In genomic region chr4:129227985-129228381, GRCm38 (mm10) we compare ENCODE assay signal across 11 mouse cellular contexts. TPM values are rescaled to one million over a fixed set of nuclear protein-coding genes. Genes with fewer than 3 reads are reported as not detected.
DNase-seq lines count a peak whose midpoint lies in the region; ATAC-seq and TF ChIP-seq lines count a peak whose summit lies in the region.
"Had no signal": no experiment of that assay in that cellular context is flagged by ENCODE, and none has a peak within 500 bp of the region (broad histone marks: within the 10 kb centered on the region; RNA-seq: fewer than 3 reads in every experiment).

No protein-coding gene starts in this region.

- WGBS in forebrain, embryonic 15.5 days, result 11% methylated on average over 8 of the region's 8 CpGs
- WGBS in limb, embryonic 14.5 days, result 17% methylated on average over 8 of the region's 8 CpGs

- no peak for TF ChIP-seq CTCF in E14TG2a.4 (conservative IDR thresholded peaks at IDR 0.05; ENCODE audit: low read length)

- no peaks in the 10 kb centered on the region for H3K27me3 ChIP-seq in E14TG2a.4 (ENCODE audit: insufficient read depth, low read length)
- no peaks in the 10 kb centered on the region; the same call in 1 of the 2 replicates for H3K27me3 ChIP-seq in forebrain, embryonic 15.5 days
- H3K27me3 ChIP-seq in limb, embryonic 14.5 days (ENCODE audit: control insufficient read depth, insufficient read depth, low read length), result no peaks in the 10 kb centered on the region

- peak overlapping the region; percentile 79 for H3K4me3 ChIP-seq in E14TG2a.4 (replicated peaks; ENCODE audit: low read length)
- H3K4me3 ChIP-seq in forebrain, embryonic 15.5 days, result peak overlapping the region; percentile 44
- peak overlapping the region; percentile 24; the same call in 1 of the 2 replicates for H3K4me3 ChIP-seq in limb, embryonic 14.5 days (replicated peaks; ENCODE audit: low read length)
- H3K4me3 ChIP-seq: megakaryocyte, embryonic 14.5 days had no signal

- no peaks in the 10 kb centered on the region for H3K9me3 ChIP-seq in E14TG2a.4 (ENCODE audit: low read length)
- no peaks in the 10 kb centered on the region for H3K9me3 ChIP-seq in forebrain, embryonic 15.5 days
- H3K9me3 ChIP-seq in limb, embryonic 14.5 days (ENCODE audit: control insufficient read depth, low read length), result no peaks in the 10 kb centered on the region

- H3K36me3 ChIP-seq in E14TG2a.4 (ENCODE audit: insufficient read depth, low read length), result peaks cover 37% of the 10 kb centered on the region
- no peaks in the 10 kb centered on the region for H3K36me3 ChIP-seq in forebrain, embryonic 15.5 days
- H3K36me3 ChIP-seq in limb, embryonic 14.5 days (ENCODE audit: control insufficient read depth, insufficient read depth, low read length), result peaks cover 22% of the 10 kb centered on the region

- no peak for TF ChIP-seq POLR2A in limb, embryonic 14.5 days (IDR thresholded peaks at IDR 0.05; ENCODE audit: borderline replicate concordance, extremely low read depth, insufficient read depth, insufficient read length)

- peak; percentile 51 for DNase-seq in cerebellum, adult 11 months
- no peak for DNase-seq in cerebellum, adult 9-10 months
- no peak for DNase-seq in limb, embryonic 14.5 days (ENCODE audit: low spot score)
- DNase-seq in layer of hippocampus, postnatal 36 days, result no peak
- no peak for DNase-seq in testis, postnatal 10 days (ENCODE audit: low spot score)
- DNase-seq in thymus, postnatal 10 days (ENCODE audit: low spot score in 2 of 2), result no peak
- DNase-seq: adrenal gland, adult 8-10 months; gastrocnemius, postnatal 36 days had no signal

- H3K4me1 ChIP-seq in E14TG2a.4 (replicated peaks; ENCODE audit: low read depth, low read length), result peaks cover 98% of the 10 kb centered on the region
- H3K4me1 ChIP-seq in forebrain, embryonic 15.5 days, result peaks cover 36% of the 10 kb centered on the region
- peaks cover 38% of the 10 kb centered on the region for H3K4me1 ChIP-seq in limb, embryonic 14.5 days (ENCODE audit: control insufficient read depth, insufficient read depth, low read length)

- ATAC-seq in forebrain, embryonic 15.5 days (replicated peaks), result peak; percentile 30
- ATAC-seq in limb, embryonic 14.5 days (ENCODE audit: low FRiP score, low read depth), result no peak

- H3K4me2 ChIP-seq in forebrain, embryonic 15.5 days (replicated peaks), result peak overlapping the region; percentile 55
- peak overlapping the region; percentile 46 for H3K4me2 ChIP-seq in limb, embryonic 14.5 days (replicated peaks; ENCODE audit: low read depth, low read length, severe bottlenecking)

- peak overlapping the region; percentile 46 for H3K27ac ChIP-seq in forebrain, embryonic 15.5 days (replicated peaks)
- H3K27ac ChIP-seq in limb, embryonic 14.5 days (replicated peaks; ENCODE audit: low read depth, low read length), result no peak overlapping the region

- peak overlapping the region; percentile 47 for H3K9ac ChIP-seq in forebrain, embryonic 15.5 days (replicated peaks)
- H3K9ac ChIP-seq in limb, embryonic 14.5 days (ENCODE audit: low read depth, low read length, severe bottlenecking), result no peak overlapping the region

RNA-seq across cellular contexts. Expression of gene C77080, which starts 33.2 kb away (rescaled TPM):
- 4.1 and 4.5 TPM in 2 replicates for polyA plus RNA-seq in forebrain, embryonic 15.5 days (2015; fragmentation: Nextera tagmentation; extraction: Ambion mirVana)
- polyA plus RNA-seq in limb, embryonic 14.5 days (2012; rRNA removed), result 17.1 and 22.5 TPM in 2 replicates
- 7.6 and 9.2 TPM in 2 replicates for polyA plus RNA-seq in limb, embryonic 14.5 days (2014; fragmentation: Nextera tagmentation; extraction: Ambion mirVana)
- total RNA-seq in layer of hippocampus, postnatal 36 days (2021), result 1 to 10 TPM; 5.8 TPM

RNA-seq across cellular contexts. Expression of gene Yars, which starts 38.4 kb away (rescaled TPM):
- 106 and 115 TPM in 2 replicates for polyA plus RNA-seq in forebrain, embryonic 15.5 days (2015; fragmentation: Nextera tagmentation; extraction: Ambion mirVana)
- 37.7 and 50.3 TPM in 2 replicates for polyA plus RNA-seq in limb, embryonic 14.5 days (2012; rRNA removed)
- polyA plus RNA-seq in limb, embryonic 14.5 days (2014; fragmentation: Nextera tagmentation; extraction: Ambion mirVana), result 78.7 and 79.5 TPM in 2 replicates
- total RNA-seq in layer of hippocampus, postnatal 36 days (2021), result 10 to 100 TPM; 84.4 to 95.9 TPM

RNA-seq across cellular contexts. Expression of gene S100pbp, which starts 38.5 kb away (rescaled TPM):
- polyA plus RNA-seq in forebrain, embryonic 15.5 days (2015; fragmentation: Nextera tagmentation; extraction: Ambion mirVana), result 15.3 and 17.2 TPM in 2 replicates
- polyA plus RNA-seq in limb, embryonic 14.5 days (2012; rRNA removed), result 59.9 and 67.7 TPM in 2 replicates
- 14.9 and 19.9 TPM in 2 replicates for polyA plus RNA-seq in limb, embryonic 14.5 days (2014; fragmentation: Nextera tagmentation; extraction: Ambion mirVana)
- 10 to 100 TPM; 31.8 to 34.8 TPM for total RNA-seq in layer of hippocampus, postnatal 36 days (2021)

RNA-seq across cellular contexts. Expression of gene Sync, which starts 59.4 kb away (rescaled TPM):
- 0.13 and 0.36 TPM in 2 replicates for polyA plus RNA-seq in forebrain, embryonic 15.5 days (2015; fragmentation: Nextera tagmentation; extraction: Ambion mirVana)
- 3.9 and 5.3 TPM in 2 replicates for polyA plus RNA-seq in limb, embryonic 14.5 days (2012; rRNA removed)
- polyA plus RNA-seq in limb, embryonic 14.5 days (2014; fragmentation: Nextera tagmentation; extraction: Ambion mirVana), result 4.6 and 6.1 TPM in 2 replicates
- total RNA-seq in layer of hippocampus, postnatal 36 days (2021), result 1 to 10 TPM in 1 of 2 experiments, under 1 TPM in 1; 0.56 to 1.1 TPM

Comparison
In these comparisons a context has a peak if more than half of its experiments do, and no peak if none do; other contexts are left out.
1. H3K4me3 ChIP-seq: peak in every context shown above with its lines; median percentile 79 in E14TG2a.4; 44 in forebrain, embryonic 15.5 days; 24 in limb, embryonic 14.5 days.